ENCODE assay signal across 14 mouse cellular contexts in the genomic region with DNA sequence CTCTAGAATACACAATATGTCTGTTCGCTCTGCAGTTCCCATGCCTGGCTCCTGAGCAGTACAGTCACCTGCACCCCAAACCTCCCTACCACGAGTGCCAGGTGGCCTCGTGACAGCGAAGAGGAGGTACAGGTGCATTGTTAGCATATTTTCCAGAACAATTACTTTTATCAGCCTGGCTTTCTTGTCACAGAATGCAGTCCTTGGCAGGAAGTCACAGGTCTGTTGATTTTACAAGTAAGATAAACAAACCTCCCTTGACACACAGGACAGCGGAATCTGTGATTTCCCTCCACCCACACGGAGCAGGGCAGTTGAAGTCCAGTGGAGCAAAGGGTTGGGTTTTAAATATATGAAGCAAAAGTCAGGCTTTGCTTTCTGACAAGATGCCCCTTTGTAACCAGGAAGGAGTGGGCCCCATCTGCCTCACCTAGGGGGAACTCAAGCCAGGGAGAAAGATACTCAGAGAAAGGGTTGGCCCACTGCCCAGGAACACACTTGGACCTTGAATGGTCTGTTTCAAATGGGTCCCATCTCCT.
DNase-seq lines count a peak whose midpoint lies in the region; ATAC-seq and TF ChIP-seq lines count a peak whose summit lies in the region.
"Had no signal": no experiment of that assay in that cellular context is flagged by ENCODE, and none has a peak within 500 bp of the region (broad histone marks: within the 10 kb centered on the region; RNA-seq: fewer than 3 reads in every experiment).

No protein-coding gene starts in this region.

- 56% methylated on average over 6 of the region's 6 CpGs for WGBS in cerebellum, adult 2 months
- 10% methylated on average over 6 of the region's 6 CpGs for WGBS in liver, adult 2 months
- WGBS in intestine, embryonic 16.5 days: 31% methylated on average over 6 of the region's 6 CpGs

- no peak overlapping the region for H3K9ac ChIP-seq in liver, adult 2 months (ENCODE audit: low read depth, low read length)
- H3K9ac ChIP-seq in intestine, embryonic 16.5 days (ENCODE audit: low read depth, low read length): no peak overlapping the region
- H3K9ac ChIP-seq: embryonic facial prominence, embryonic 13.5 days; hindbrain, embryonic 14.5 days; lung, embryonic 15.5 days; midbrain, embryonic 13.5 days had no signal

- DNase-seq in cerebellum, postnatal 10 days: peak; percentile 67 to 72
- no peak for DNase-seq in cerebellum, adult 2 months
- peak; percentile 94 for DNase-seq in liver, adult 2 months (ENCODE audit: extremely low read depth, low read depth, low spot score)
- no peak for DNase-seq in liver
- DNase-seq in lung, postnatal 25 days (ENCODE audit: low spot score): peak; percentile 12
- DNase-seq in gastrocnemius, adult 18-20 months (ENCODE audit: low spot score): no peak
- DNase-seq in thymus, adult 18-20 months: no peak
- DNase-seq: right cerebral cortex, postnatal 4 days had no signal

- no peaks in the 10 kb centered on the region for H3K36me3 ChIP-seq in liver, adult 2 months (ENCODE audit: control insufficient read depth, insufficient read depth, low read length)
- no peaks in the 10 kb centered on the region for H3K36me3 ChIP-seq in intestine, embryonic 16.5 days (ENCODE audit: control insufficient read depth, insufficient read depth, low read length)
- H3K36me3 ChIP-seq: embryonic facial prominence, embryonic 13.5 days; lung, embryonic 15.5 days; midbrain, embryonic 13.5 days had no signal

- no peak overlapping the region for H3K27ac ChIP-seq in cerebellum, adult 2 months (ENCODE audit: insufficient read depth, low read length)
- H3K27ac ChIP-seq in liver, adult 2 months (replicated peaks; ENCODE audit: insufficient read depth, low read depth, low read length): no peak overlapping the region
- no peak overlapping the region for H3K27ac ChIP-seq in intestine, embryonic 16.5 days (ENCODE audit: low read length)
- H3K27ac ChIP-seq: embryonic facial prominence, embryonic 13.5 days; hindbrain, embryonic 14.5 days; layer of hippocampus, adult 2 months; lung, embryonic 15.5 days; midbrain, embryonic 13.5 days had no signal

- TF ChIP-seq CTCF in cerebellum, adult 2 months (IDR thresholded peaks at IDR 0.05; ENCODE audit: borderline replicate concordance, insufficient read depth, low read depth, low read length): no peak
- no peak for TF ChIP-seq CTCF in liver, adult 2 months (IDR thresholded peaks at IDR 0.05; ENCODE audit: low read depth, low read length)

- no peaks in the 10 kb centered on the region; the same call in 1 of the 2 replicates for H3K27me3 ChIP-seq in cerebellum, adult 2 months (ENCODE audit: control insufficient read depth, insufficient read depth, low read length)
- no peaks in the 10 kb centered on the region for H3K27me3 ChIP-seq in liver, adult 2 months (ENCODE audit: control insufficient read depth, insufficient read depth, low read length)
- 0 out of 2 replicates have a peak, but pooled peaks cover 1% of the 10 kb centered on the region for H3K27me3 ChIP-seq in intestine, embryonic 16.5 days (replicated peaks; ENCODE audit: control insufficient read depth, insufficient read depth, low read length)
- H3K27me3 ChIP-seq: embryonic facial prominence, embryonic 13.5 days; lung, embryonic 15.5 days; midbrain, embryonic 13.5 days had no signal

- H3K9me3 ChIP-seq in intestine, embryonic 16.5 days (ENCODE audit: control insufficient read depth, low read length): no peaks in the 10 kb centered on the region
- H3K9me3 ChIP-seq: embryonic facial prominence, embryonic 13.5 days; lung, embryonic 15.5 days; midbrain, embryonic 13.5 days had no signal

- H3K79me2 ChIP-seq in liver, adult 2 months (ENCODE audit: control insufficient read depth, insufficient read depth, low read length): no peaks in the 10 kb centered on the region

- no peak for TF ChIP-seq POLR2A in cerebellum, adult 2 months (IDR thresholded peaks at IDR 0.05; ENCODE audit: borderline replicate concordance, insufficient read depth, low read length)
- TF ChIP-seq POLR2A in liver, adult 2 months (IDR thresholded peaks at IDR 0.05; ENCODE audit: extremely low read depth, insufficient read depth, low read length): no peak

- H3K4me1 ChIP-seq in cerebellum, adult 2 months (ENCODE audit: control insufficient read depth, insufficient read depth, low read length): no peaks in the 10 kb centered on the region; the same call in 1 of the 2 replicates
- peaks cover 8% of the 10 kb centered on the region for H3K4me1 ChIP-seq in liver, adult 2 months (ENCODE audit: control insufficient read depth, insufficient read depth, low read length)
- peaks cover 8% of the 10 kb centered on the region for H3K4me1 ChIP-seq in intestine, embryonic 16.5 days (ENCODE audit: control insufficient read depth, insufficient read depth, low read length)
- H3K4me1 ChIP-seq: embryonic facial prominence, embryonic 13.5 days; midbrain, embryonic 13.5 days had no signal

- no peak overlapping the region for H3K4me3 ChIP-seq in cerebellum, adult 2 months (replicated peaks; ENCODE audit: insufficient read depth, low read depth, low read length)
- H3K4me3 ChIP-seq in liver, adult 2 months (ENCODE audit: insufficient read depth, low read depth, low read length): no peak overlapping the region
- no peak overlapping the region for H3K4me3 ChIP-seq in intestine, embryonic 16.5 days (ENCODE audit: low read length)
- H3K4me3 ChIP-seq: embryonic facial prominence, embryonic 13.5 days; layer of hippocampus, adult 2 months; lung, embryonic 15.5 days; midbrain, embryonic 13.5 days had no signal

- ATAC-seq in intestine, embryonic 16.5 days: peak; percentile 64
- ATAC-seq: midbrain, embryonic 13.5 days had no signal

- H3K4me2 ChIP-seq in intestine, embryonic 16.5 days (ENCODE audit: low read depth, low read length): no peak overlapping the region
- H3K4me2 ChIP-seq: embryonic facial prominence, embryonic 13.5 days; hindbrain, embryonic 14.5 days; lung, embryonic 15.5 days; midbrain, embryonic 13.5 days had no signal

Comparison
In these comparisons a context has a peak if more than half of its experiments do, and no peak if none do; other contexts are left out.
1. DNase-seq: peak in cerebellum, postnatal 10 days (2 of 2), liver, adult 2 months (single experiment) and lung, postnatal 25 days (single experiment); none in cerebellum, adult 2 months (0 of 2), liver (single experiment), gastrocnemius, adult 18-20 months (single experiment) and thymus, adult 18-20 months (0 of 2).